Mouse (Mus musculus): ENCODE data around the gene Gm10837.

- TF ChIP-seq EP300 (IDR thresholded peaks at IDR 0.05; ENCODE audit: low read depth) (no peak), CTCF (IDR thresholded peaks at IDR 0.05; ENCODE audit: low read depth) (no peak)
Measured at GRCm38 (mm10) chr14:122485635-122486181, 4.7 kb upstream of the Gm10837 start.

All from liver, postnatal 0 days (tissue).